Mouse (Mus musculus) hindbrain, postnatal 0 days (tissue): ENCODE measurements around the gene Olfr38. TPM values are rescaled to one million over a fixed set of nuclear protein-coding genes. Genes with fewer than 3 reads are reported as not detected.

Experiments
- ATAC-seq: fragments of 200-750 bp; cut with Nextera tagmentation; 2 replicates; pipeline ENCODE4 v1.8.0; 2017; ENCODE audit warnings: mild to moderate bottlenecking, moderate TSS enrichment, moderate library complexity
- DNase-seq: peaks from one replicate; pipeline ENCODE4 v3.0.0-alpha.2; 2015; ENCODE audit warnings: low spot score
- H3K27ac ChIP-seq: fragments of 300-500 bp; sonication (generic); 2 replicates; pipeline ENCODE4 v1.5.1; 2014; ENCODE audit warnings: mild to moderate bottlenecking
- H3K27me3 ChIP-seq: fragments of 300-500 bp; sonication (generic); 2 replicates; pipeline ENCODE4 v1.6.1; 2014; ENCODE audit warnings: low read length, mixed read lengths; ENCODE audit not compliant: insufficient read depth
- H3K36me3 ChIP-seq: fragments of 300-500 bp; sonication (generic); 2 replicates; pipeline ENCODE4 v1.6.1; 2014; ENCODE audit warnings: low read length, mixed read lengths; ENCODE audit not compliant: insufficient read depth
- H3K4me1 ChIP-seq: fragments of 300-500 bp; sonication (generic); 2 replicates; pipeline ENCODE4 v1.6.1; 2014; ENCODE audit warnings: antibody characterized with exemption, low read length, mixed read lengths; ENCODE audit not compliant: insufficient read depth
- H3K4me2 ChIP-seq: fragments of 300-500 bp; sonication (generic); 2 replicates; pipeline ENCODE4 v1.6.1; 2014; ENCODE audit warnings: low read depth, mild to moderate bottlenecking, low read length, moderate library complexity, mixed read lengths
- H3K4me3 ChIP-seq: fragments of 300-500 bp; sonication (generic); 2 replicates; pipeline ENCODE4 v1.5.1; 2014; ENCODE audit warnings: low read length
- H3K9ac ChIP-seq: fragments of 300-500 bp; sonication (generic); replicated peaks from 2 replicates; pipeline ENCODE4 v1.6.1; 2014; ENCODE audit warnings: mild to moderate bottlenecking, low read length, moderate library complexity, mixed read lengths
- H3K9me3 ChIP-seq: fragments of 300-500 bp; sonication (generic); 2 replicates; pipeline ENCODE4 v1.6.1; 2016; ENCODE audit warnings: low read length, mixed read lengths
- CTCF ChIP-seq: IDR thresholded peaks from 2 replicates; pipeline ENCODE4 v1.5.1; 2016; ENCODE audit warnings: antibody characterized with exemption, control low read depth, low read depth
- WGBS: fragments of 180-500 bp; shearing (Covaris S2); extraction: QIAGEN DNeasy Blood & Tissue Kit; methylation state at CpG from one replicate; pipeline ENCODE4 v1.1.7; 2014; 5-methylcytosine and 5-hydroxymethylcytosine counted together
- polyA plus RNA-seq: library from polyadenylated mRNA; unstranded; fragments of >200 nt; fragmentation: Nextera tagmentation; extraction: Ambion mirVana; gene quantifications from 2 replicates; pipeline ENCODE4 v1.2.1, GENCODE M21; 2015
- total RNA-seq: library from RNA; depleted of rRNA; stranded (reverse); fragments of >200 nt; gene quantifications from 2 replicates; pipeline ENCODE4 v1.2.3, GENCODE M21; 2014; rRNA removed

Gene Olfr38
- total and polyA plus RNA-seq, 2 experiments from 2014 or later = not detected

DNA sequence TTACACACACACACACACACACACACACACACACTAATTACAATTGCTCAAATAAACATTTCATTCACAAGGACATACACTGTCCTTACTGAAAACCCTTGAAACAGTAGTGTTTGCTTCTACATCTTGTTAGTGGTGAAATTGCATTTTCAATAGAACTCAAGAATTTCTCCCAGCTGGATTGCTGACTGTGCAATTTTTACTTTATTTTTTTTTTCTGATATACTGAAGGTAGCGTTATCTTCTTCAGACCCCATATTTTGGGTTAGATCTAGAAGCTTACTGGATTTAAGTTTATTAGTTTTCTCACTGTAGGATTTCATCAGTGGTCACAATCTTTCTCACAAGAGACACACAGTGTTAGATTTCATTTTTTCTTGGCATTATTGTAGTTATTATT is 20.9 kb downstream of the Olfr38 start:
- no peak overlapping the region for H3K27ac ChIP-seq
- H3K9me3 ChIP-seq = no peaks in the 10 kb centered on the region
- H3K4me2 ChIP-seq = no peak overlapping the region
- no peak for ATAC-seq
- no peaks in the 10 kb centered on the region for H3K36me3 ChIP-seq
- H3K27me3 ChIP-seq = no peaks in the 10 kb centered on the region
- no peak overlapping the region for H3K4me3 ChIP-seq
- no peak overlapping the region for H3K9ac ChIP-seq
- H3K4me1 ChIP-seq = no peaks in the 10 kb centered on the region
- TF ChIP-seq CTCF = no peak
- 97% methylated on average over 1 of the region's 1 CpGs for WGBS
- no peak for DNase-seq

DNA sequence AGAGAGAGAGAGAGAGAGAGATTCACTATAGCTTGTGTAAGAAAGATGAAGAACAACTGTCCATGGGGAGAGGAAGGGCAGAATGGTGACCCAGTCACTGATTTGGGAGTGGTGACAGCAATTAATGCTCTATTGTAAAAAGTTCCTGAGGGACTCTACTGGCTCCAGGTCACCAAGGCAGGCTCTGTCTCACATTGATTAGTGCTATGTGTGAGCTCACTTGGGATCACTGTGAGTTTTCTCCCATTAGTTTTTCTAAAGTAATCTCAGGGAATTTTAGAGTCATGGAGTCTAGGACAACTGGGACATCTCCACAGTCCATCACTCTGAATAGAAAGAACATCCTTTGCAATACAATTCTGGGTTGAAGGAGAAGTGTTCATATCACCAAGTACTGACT is 28.6 kb downstream of the Olfr38 start, which contains the start of gene Olfr452:
TSS of gene Olfr452 (plus strand) at position 301 of the 400 bp plus-strand sequence.
- Histone ChIP-seq H3K9me3 (no peaks in the 10 kb centered on the region), H3K27ac (no peak within 1 kb of the TSS), H3K27me3 (no peaks in the 10 kb centered on the region), H3K36me3 (no peaks in the 10 kb centered on the region), H3K4me2 (no peak within 1 kb of the TSS), H3K9ac (no peak within 1 kb of the TSS), H3K4me1 (no peaks in the 10 kb centered on the region), H3K4me3 (no peak within 1 kb of the TSS)
- DNase-seq = no peak
- ATAC-seq = no peak
- no peak for TF ChIP-seq CTCF

DNA sequence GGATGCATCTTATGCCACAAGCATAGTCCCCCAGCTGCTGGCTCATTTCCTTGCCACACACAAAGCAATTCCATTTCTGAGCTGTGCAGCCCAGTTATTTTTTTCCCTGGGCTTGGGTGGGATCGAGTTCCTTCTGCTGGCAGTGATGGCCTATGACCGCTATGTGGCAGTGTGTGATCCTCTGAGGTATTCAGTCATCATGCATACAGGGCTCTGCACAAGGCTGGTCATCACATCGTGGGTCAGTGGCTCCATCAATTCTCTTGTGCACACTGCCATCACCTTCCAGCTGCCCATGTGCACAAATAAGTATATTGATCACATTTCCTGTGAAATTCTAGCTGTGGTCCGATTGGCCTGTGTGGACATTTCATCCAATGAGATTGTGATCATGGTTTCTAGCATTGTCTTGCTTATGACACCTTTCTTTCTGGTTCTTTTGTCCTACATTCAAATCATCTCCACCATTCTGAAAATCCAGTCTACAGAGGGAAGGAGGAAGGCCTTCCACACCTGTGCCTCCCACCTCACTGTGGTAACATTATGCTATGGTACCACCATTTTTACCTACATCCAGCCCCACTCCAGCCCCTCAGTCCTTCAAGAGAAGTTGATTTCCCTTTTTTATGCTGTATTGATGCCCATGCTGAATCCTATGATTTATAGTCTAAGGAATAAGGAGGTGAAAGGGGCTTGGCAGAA is 34.2 kb downstream of the Olfr38 start:
- WGBS = 39% methylated on average over 4 of the region's 4 CpGs
- Histone ChIP-seq H3K4me2 (no peak overlapping the region), H3K4me3 (no peak overlapping the region), H3K9me3 (no peaks in the 10 kb centered on the region), H3K4me1 (no peaks in the 10 kb centered on the region), H3K36me3 (no peaks in the 10 kb centered on the region), H3K27me3 (no peaks in the 10 kb centered on the region), H3K9ac (no peak overlapping the region), H3K27ac (no peak overlapping the region)
- ATAC-seq (peak; percentile 75), DNase-seq (no peak)
- peak; percentile 25; the same call in 1 of the 2 replicates for TF ChIP-seq CTCF

DNA sequence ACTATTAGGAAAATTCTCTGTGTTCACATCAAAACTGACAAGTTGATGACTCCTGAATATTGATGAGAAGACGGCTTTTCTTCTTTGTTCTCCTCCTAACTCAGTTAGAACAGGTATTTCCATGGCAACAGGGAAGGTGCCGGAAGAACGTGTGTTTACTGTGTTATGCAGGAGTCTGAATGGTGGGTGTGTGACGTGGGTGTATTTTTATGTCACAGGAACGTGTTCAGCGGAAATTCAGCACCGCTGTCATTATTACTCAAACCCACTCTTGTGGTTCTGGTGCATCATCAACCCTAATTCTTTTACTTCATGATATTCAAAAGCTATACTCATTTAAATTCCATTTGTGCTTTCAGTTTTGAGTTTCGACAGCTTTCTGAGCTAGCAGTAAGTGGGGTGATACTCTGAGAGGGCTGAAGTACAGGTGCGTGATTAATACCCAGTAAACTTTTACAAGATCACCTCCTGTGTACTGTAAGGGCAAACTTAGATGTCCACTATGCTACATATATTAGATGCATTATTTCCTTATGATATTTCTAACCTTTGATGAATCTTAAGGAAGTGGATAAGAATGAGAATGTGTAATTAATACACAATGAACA is 34.8 kb downstream of the Olfr38 start:
- no peak overlapping the region for H3K4me3 ChIP-seq
- ATAC-seq = peak; percentile 77
- H3K9ac ChIP-seq = no peak overlapping the region
- peak; percentile 55 for DNase-seq
- no peak overlapping the region for H3K27ac ChIP-seq
- no peaks in the 10 kb centered on the region for H3K4me1 ChIP-seq
- H3K9me3 ChIP-seq = no peaks in the 10 kb centered on the region
- TF ChIP-seq CTCF = no peak
- H3K27me3 ChIP-seq = no peaks in the 10 kb centered on the region
- 66% methylated on average over 9 of the region's 9 CpGs for WGBS
- no peak overlapping the region for H3K4me2 ChIP-seq
- no peaks in the 10 kb centered on the region for H3K36me3 ChIP-seq

DNA sequence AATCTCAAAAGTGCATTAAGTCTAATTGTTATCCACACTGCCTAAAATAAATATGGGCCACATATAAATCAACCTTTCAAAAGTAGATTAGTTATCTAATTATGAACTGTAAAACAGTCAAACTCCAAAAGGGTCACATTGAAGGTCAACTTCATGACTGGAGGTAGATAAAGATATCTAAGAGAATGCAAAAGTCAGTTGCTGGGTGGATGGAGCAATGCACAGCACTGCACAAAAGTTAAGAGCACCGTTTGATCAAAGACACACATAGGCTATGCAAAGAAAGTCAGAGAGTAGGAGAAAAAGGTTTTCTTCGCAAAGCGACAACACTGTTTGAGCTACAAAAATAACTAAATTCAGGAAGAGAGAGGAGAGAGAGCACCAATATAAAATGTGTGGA is 38.8 kb downstream of the Olfr38 start:
- Histone ChIP-seq H3K4me2 (no peak overlapping the region), H3K36me3 (no peaks in the 10 kb centered on the region), H3K4me3 (no peak overlapping the region), H3K27ac (no peak overlapping the region), H3K9me3 (no peaks in the 10 kb centered on the region), H3K4me1 (no peaks in the 10 kb centered on the region), H3K27me3 (no peaks in the 10 kb centered on the region), H3K9ac (no peak overlapping the region)
- TF ChIP-seq CTCF = no peak
- ATAC-seq = no peak
- WGBS = 93% methylated on average over 3 of the region's 3 CpGs
- no peak for DNase-seq

DNA sequence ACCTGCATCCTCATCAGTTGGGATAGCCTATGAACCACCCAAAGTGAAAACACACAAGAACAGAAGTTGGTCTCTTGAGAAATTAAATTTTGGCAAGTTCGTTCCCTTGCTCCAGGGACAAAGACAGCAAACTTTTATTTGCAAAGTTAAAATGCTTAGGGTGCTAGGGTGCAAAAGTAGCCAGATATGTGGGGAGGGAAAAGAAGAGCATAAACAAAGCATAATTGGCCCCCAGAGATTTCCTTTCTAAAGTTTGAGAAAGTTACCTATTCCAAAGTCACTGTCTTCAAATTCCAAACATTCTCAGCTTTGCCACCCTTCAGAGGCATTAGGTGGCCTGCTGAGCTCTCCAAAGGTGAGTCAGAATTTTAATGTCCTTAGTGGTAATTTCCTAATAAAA is 55.4 kb downstream of the Olfr38 start, which contains the start of gene Olfr450:
TSS of gene Olfr450 (plus strand) at position 301 of the 400 bp plus-strand sequence.
- ATAC-seq = no peak
- H3K27ac ChIP-seq = no peak within 1 kb of the TSS
- H3K9ac ChIP-seq = no peak within 1 kb of the TSS
- H3K27me3 ChIP-seq = no peaks in the 10 kb centered on the region
- DNase-seq = no peak
- H3K4me1 ChIP-seq = no peaks in the 10 kb centered on the region
- 81% methylated on average over 1 of the region's 1 CpGs for WGBS
- H3K4me3 ChIP-seq = no peak within 1 kb of the TSS
- H3K4me2 ChIP-seq = no peak within 1 kb of the TSS
- H3K9me3 ChIP-seq = no peaks in the 10 kb centered on the region
- H3K36me3 ChIP-seq = no peaks in the 10 kb centered on the region
- TF ChIP-seq CTCF = no peak

Other genes starting within 250 kb of the Olfr38 start
- not detected in 2 replicates for gene Olfr455, start 208.8 kb upstream of the Olfr38 start, total RNA-seq
- gene Olfr455, start 208.8 kb upstream of the Olfr38 start, polyA plus RNA-seq = not detected in 2 replicates
- not detected in 2 replicates for gene Tcaf3, start 158.7 kb upstream of the Olfr38 start, total RNA-seq
- not detected in 2 replicates for gene Tcaf3, start 158.7 kb upstream of the Olfr38 start, polyA plus RNA-seq
- 2.9 and 4.0 TPM in 2 replicates for gene Tcaf2, start 111.2 kb upstream of the Olfr38 start, total RNA-seq
- 2.1 and 2.4 TPM in 2 replicates for gene Tcaf2, start 111.2 kb upstream of the Olfr38 start, polyA plus RNA-seq
- 262 and 275 TPM in 2 replicates for gene Tcaf1, start 46.3 kb upstream of the Olfr38 start, total RNA-seq
- gene Tcaf1, start 46.3 kb upstream of the Olfr38 start, polyA plus RNA-seq = 182 and 194 TPM in 2 replicates
- not detected in 2 replicates for gene Olfr453, start 17.0 kb upstream of the Olfr38 start, total RNA-seq
- not detected in 2 replicates for gene Olfr453, start 17.0 kb upstream of the Olfr38 start, polyA plus RNA-seq
- not detected in 2 replicates for gene Olfr452, start 28.7 kb downstream of the Olfr38 start, total RNA-seq
- not detected in 2 replicates for gene Olfr452, start 28.7 kb downstream of the Olfr38 start, polyA plus RNA-seq
- gene Olfr450, start 55.5 kb downstream of the Olfr38 start, total RNA-seq = not detected in 2 replicates
- gene Olfr450, start 55.5 kb downstream of the Olfr38 start, polyA plus RNA-seq = not detected in 2 replicates
- not detected in 2 replicates for gene Olfr449, start 78.0 kb downstream of the Olfr38 start, total RNA-seq
- not detected in 2 replicates for gene Olfr449, start 78.0 kb downstream of the Olfr38 start, polyA plus RNA-seq
- not detected in 2 replicates for gene Olfr448, start 134.0 kb downstream of the Olfr38 start, total RNA-seq
- gene Olfr448, start 134.0 kb downstream of the Olfr38 start, polyA plus RNA-seq = not detected in 2 replicates
- not detected in 2 replicates for gene Olfr447, start 152.5 kb downstream of the Olfr38 start, total RNA-seq
- gene Olfr447, start 152.5 kb downstream of the Olfr38 start, polyA plus RNA-seq = not detected in 2 replicates
- gene Olfr446, start 165.0 kb downstream of the Olfr38 start, total RNA-seq = not detected in 2 replicates
- not detected in 2 replicates for gene Olfr446, start 165.0 kb downstream of the Olfr38 start, polyA plus RNA-seq
- gene Olfr444, start 192.7 kb downstream of the Olfr38 start, total RNA-seq = not detected in 2 replicates
- gene Olfr444, start 192.7 kb downstream of the Olfr38 start, polyA plus RNA-seq = not detected in 2 replicates